Mouse (Mus musculus): ENCODE data around the gene Vmn1r132.
"Not testable (repeated sequence)": the region's sequence is repeated elsewhere in the genome, so short reads cannot be mapped to it uniquely, and the experiment has no call there.

Vmn1r132 gene

DNA sequence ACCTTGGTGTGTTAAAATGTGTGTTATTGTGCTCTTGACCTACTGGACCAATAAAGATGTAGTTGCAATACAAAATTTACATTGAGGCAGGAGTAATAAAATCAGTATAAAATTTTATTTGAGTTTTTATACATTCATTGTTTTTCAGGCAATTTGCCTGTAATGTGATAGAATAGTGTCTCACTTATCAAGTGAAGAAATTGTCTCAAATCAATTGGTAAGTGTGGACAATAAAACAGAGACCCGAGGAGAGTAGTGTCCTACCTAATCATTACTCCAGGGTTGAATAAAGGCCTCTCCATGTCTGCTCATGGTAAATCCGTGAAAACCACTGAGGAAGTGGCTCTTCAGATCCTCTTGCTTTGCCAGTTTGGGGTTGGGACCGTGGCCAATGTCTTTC is at the start of gene Vmn1r132:
Gene Vmn1r132 (plus strand): TSS at position 301 of the 400 bp plus-strand sequence.
- not testable (repeated sequence) for DNase-seq

Measured in thymus, adult 18-20 months (tissue).